Mouse (Mus musculus) layer of hippocampus, adult 9-10 months (tissue): ENCODE measurements at regions not wholly inside any gene's neighbourhood (a gene's known extent, or its start where the extent isn't known, plus 50 kb on each side); places are given as distances from the start of the nearest gene placed in this dataset.

Experiments
- DNase-seq: peaks from one replicate; pipeline ENCODE4 v3.0.0; 2022; ENCODE audit warnings: low spot score

DNA sequence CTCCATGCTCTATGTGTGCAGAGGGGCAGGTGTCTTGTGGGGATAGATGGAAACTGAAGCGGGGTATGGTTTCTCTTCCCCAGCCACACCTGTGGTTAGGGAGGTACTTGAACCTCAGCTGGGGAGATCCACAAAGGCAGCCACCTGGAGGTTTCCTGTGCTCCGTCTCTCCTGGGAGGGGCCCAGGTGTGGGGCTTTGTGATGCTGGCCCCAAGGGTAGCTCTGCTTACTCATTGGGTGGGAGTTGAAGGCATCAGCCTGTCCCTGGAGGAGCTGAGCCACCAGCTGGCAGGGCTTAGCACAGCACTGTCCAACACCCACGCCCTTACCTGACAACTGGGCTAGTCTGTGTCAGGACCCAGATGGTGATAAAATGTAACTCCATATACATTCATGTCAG lies 81.4 kb downstream of the Lhx2 start:
- no peak for DNase-seq

- DNase-seq = no peak
Measured at GRCm38 (mm10) chr2:38422406-38422805, 83.3 kb downstream of the Lhx2 start.

DNA sequence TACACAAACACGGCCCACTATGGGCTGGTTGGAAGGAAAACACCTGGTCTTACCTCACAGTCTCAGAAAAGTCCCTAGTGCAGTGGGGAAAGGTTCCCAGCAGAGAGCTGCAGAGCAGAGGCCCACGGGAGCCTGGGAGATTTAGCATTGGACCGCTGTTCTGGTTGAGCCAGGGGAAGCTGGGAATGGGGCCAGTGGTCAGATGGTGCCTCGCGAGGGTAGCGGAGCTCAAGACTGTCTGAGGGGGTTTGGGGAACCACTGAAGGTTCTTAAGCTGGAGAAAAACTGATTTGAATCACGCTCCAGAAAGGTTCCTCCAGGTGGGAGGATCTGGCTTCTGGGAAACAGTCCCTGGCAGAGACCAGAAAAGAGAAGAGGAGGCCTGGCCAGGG lies 84.8 kb downstream of the Lhx2 start:
- DNase-seq = no peak

- DNase-seq = no peak
Measured at GRCm38 (mm10) chr2:38424278-38424931, 85.3 kb downstream of the Lhx2 start.

DNA sequence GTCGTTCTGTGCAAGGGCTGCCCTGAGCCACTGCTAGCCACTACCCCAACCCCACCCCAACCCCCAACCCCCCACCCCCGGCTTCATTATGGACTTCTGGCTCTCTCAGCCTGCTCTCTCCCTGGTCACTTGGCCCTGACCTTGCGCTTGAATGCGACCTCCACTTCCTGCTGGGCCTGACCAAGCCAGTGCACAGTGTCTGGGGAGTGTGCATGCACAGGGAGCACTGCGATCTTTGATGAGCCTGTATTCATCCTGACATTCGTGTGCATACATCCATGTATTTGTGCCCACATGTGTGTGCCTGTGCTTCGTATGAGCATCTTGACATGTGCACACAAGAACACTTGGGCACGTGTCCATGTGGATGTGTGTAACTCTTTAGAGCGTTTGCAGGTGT lies 85.9 kb downstream of the Lhx2 start:
- no peak for DNase-seq

DNA sequence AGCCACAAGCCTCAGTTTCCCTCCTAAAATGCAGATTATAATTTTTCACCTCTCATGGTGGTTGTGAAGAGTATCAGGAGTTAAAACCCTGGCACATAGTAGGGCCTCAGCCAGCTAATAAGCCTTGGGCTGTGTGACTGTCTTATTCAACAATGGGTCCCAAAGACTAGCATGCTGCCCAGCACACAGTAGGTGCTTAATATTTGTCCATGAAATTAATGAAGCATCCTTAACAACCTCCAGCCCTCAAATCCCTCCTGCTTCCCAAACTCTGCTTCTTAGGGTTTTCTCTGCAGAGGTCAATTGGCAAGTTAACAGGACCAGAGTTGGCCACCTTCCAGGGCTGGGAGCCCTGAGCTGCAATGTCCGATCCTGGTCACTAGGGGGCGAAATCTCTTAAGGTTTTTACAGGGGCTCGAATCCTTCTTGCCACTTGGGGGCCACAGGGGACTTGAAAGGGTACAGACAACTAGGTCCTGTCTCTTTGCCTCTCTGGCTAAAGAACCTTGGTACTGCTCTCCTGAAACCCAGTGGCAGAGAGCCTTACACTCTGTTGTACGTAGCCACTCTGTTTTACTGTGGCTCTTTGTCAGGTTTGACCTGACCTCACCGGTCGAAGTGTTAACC lies 81.6 kb upstream of the Nek6 start:
- peak; percentile 82 for DNase-seq

GRCm38 (mm10) chr2:38431546-38431945 lies 79.9 kb upstream of the Nek6 start:
- no peak for DNase-seq

GRCm38 (mm10) chr2:38433736-38434135 lies 77.7 kb upstream of the Nek6 start:
- DNase-seq = no peak

- no peak for DNase-seq
Measured at GRCm38 (mm10) chr2:38436701-38437100, 74.7 kb upstream of the Nek6 start.

- DNase-seq = no peak
Measured at GRCm38 (mm10) chr2:38439191-38439590, 72.3 kb upstream of the Nek6 start.

DNA sequence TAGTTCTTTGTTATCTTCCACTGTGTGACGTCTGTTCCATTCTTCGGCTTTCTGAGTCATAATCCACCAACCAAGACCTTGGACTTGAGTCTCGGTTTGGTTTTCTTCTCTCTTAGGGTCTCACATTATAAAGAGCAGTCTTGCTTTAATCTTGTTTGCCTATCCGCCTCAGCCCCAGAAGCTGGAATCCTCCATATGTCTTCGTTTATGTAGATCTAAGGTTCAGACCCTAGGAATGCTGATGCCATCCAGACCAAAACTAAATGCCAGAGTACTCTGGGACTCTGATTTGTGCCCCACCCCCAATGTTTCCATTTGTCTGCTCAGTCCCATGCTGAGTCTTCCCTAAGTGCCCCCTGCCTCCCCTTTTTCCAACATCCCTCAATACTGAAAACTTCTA lies 71.5 kb upstream of the Nek6 start:
- no peak for DNase-seq

DNA sequence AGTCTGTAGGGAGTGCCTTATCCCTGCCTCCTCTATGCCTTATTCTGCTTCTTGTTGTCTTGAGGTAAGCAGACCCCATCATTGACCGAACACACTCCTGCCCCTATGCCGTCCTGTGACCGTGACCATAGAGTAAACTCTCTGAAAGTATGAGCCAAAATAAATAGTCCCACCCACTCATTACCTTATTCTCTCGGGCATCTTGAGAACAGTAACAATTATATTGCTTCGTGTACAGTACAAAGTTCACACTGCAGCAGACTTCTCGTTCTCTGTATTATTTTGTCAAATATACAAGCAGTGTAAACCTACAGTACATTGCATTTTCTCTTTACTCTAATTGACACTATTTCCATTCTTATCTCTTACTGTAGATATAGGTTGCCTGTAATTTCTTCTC lies 62.4 kb upstream of the Nek6 start:
- DNase-seq = no peak

- no peak for DNase-seq
Measured at GRCm38 (mm10) chr2:38456571-38456970, 54.9 kb upstream of the Nek6 start.

- DNase-seq = no peak
Measured at GRCm38 (mm10) chr2:38460367-38460766, 51.1 kb upstream of the Nek6 start.

DNA sequence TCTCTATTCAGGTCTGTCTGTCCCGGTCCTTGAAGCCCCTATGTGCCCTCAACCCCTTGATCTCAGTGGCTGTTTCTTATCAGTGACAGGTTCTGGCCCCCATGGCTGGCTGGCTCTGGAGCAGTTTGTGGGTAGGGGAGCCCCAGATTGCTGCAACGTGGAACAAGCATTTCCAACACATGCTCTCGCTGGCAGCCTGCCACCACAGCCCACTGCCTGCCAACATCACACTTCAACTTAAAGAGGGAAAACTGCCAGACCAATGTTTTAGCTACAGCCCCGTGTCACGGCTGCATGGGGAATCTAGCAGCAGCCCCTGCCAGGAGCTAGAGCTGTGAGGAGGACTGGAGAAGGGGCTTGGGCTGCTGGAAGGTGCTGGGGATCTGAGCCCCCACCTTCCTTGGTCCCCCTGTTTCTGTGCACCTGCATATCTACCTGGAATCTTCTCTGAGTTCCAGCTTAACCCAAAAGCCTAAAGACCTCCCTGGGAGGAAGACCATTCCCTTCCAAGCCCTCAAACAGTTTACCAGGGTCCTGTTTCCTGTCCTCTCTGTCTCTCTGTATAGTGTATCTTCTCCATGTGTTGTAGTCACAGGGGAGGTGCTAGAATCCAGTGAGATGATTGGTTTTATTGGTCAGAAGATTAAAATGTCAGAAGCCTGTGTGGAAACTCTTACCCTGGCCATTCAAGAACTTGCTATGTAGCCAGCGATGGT lies 50.5 kb upstream of the Nek6 start:
- DNase-seq = peak; percentile 81
